Mouse (Mus musculus) C2C12 (cell line): ENCODE results near the gene Serp2.

Experiments used
- CTCF ChIP-seq: IDR thresholded peaks from one replicate; pipeline ENCODE4 v1.5.1; 2011; ENCODE audit not compliant: control insufficient read depth, insufficient read depth, insufficient read length
- MAX ChIP-seq: IDR thresholded peaks from one replicate; pipeline ENCODE4 v1.6.1; 2011; ENCODE audit warnings: mild to moderate bottlenecking, control low read depth
- USF1 ChIP-seq: IDR thresholded peaks from one replicate; pipeline ENCODE4 v1.6.1; 2011; ENCODE audit warnings: low read depth, mild to moderate bottlenecking, control low read depth, moderate library complexity

DNA sequence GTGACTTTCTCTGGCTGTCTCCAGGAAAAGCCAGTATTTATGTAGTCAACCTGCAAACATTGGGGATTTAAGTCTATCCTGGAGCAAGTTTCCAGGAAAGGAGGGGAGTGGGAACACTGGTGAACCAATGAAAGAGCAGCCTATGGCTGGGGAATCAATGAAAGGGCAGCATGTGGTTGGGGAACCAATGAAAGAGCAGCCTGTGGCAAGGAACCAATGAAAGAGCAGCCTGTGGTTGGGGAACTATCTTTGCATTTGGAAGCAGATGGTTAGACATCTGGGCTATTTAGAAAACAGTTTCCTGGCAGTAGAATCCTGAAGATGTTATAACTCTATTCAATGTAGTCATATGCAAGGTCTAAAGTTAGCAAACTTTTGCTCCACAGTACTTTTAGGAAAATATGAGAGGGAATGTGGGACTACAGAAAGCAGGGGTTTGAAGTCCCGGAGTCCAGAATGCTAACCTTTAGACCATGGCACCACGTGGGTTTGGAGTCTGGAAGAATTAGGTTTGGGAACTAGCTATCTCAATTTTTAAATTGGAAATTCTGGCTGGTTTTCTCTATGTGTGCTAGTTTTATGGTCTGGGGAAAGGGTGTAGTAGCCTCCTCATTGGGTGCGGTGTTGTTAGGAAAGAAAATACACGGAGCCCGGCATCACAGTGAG is 16.6 kb downstream of the Serp2 start:
- no peak for TF ChIP-seq MAX
- TF ChIP-seq CTCF = no peak
- no peak for TF ChIP-seq USF1
